Mouse (Mus musculus) cerebellum, postnatal 14 days (tissue): ENCODE measurements around the gene Stk10.

Source experiments
- DNase-seq, 2 experiments: peaks; one replicate each; pipeline ENCODE4 v3.0.0; 2021; ENCODE audit warnings: mixed read lengths in 2 of 2

The Stk10 gene

DNA sequence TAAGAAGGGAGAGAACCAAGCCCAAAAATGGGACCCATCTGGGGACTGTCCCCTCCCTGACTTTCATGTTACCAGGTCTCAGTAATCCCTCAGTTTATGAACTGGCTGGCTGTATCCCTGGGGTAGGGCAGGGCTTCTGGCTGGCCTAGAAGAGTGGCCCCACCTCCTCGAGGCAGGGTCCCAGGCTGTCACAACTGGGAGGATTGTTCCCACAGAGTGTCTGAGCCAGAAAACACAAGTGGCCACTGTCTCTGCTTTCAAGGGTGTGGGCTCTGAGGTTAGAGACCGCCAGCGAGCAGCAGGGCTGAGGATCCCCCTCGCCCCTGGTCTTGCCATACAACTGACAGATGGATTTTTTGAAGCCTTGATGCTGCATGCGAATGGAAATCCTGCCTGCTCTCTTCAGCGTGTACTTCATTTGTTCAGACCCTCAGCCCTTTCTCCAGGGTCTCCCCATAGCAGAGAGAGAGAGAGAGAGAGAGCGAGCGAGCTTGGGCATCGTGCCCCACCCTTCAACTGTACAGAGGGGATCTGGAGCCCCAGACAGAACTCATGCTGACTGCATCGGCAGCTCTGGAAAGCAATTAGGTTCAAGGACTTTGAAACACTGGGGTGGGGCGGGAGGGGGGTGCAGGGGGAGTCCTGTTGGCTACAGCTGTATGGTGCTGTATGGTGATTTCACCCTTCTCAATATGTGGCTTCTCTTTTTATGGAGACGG is 18.6 kb downstream of the Stk10 start:
- DNase-seq, result no peak

DNA sequence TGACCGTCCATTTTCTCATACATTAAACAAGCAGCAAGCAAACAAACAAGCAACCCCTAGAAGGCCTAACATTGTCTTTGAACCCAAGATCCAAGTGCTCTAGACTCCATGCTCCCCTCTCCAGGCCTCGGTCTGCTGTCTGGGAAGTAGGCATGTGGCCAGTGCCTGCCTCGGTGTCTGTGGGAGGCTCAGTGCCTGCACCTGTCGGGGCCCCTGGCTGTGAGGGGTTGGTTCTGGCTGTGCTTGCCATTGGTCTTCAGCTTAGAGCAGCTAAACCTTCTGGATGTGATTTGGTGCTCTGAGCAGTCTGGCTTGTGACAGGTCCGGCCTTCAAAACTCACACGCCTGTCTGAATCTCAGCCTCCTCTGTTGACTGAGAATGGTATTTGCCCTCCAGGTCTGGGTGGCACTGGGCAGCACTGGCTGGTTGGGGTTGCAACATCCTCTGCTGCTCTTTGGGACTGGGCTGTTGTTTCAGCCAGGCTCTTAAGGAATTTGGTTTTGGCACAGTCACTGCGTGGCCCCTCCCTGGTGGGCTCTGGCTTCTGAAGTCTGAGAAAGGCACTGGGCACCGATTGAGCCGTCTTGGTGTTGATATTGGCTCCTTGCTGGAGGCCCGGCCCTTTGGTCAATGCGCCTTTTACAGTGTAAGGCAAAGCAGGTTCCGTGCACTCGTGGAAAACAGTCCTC is 19.4 kb downstream of the Stk10 start:
- DNase-seq, result peak in 1 of 2 experiments; percentile 43

GRCm38 (mm10) chr11:32553311-32554140 is 20.4 kb downstream of the Stk10 start:
- no peak for DNase-seq

DNA sequence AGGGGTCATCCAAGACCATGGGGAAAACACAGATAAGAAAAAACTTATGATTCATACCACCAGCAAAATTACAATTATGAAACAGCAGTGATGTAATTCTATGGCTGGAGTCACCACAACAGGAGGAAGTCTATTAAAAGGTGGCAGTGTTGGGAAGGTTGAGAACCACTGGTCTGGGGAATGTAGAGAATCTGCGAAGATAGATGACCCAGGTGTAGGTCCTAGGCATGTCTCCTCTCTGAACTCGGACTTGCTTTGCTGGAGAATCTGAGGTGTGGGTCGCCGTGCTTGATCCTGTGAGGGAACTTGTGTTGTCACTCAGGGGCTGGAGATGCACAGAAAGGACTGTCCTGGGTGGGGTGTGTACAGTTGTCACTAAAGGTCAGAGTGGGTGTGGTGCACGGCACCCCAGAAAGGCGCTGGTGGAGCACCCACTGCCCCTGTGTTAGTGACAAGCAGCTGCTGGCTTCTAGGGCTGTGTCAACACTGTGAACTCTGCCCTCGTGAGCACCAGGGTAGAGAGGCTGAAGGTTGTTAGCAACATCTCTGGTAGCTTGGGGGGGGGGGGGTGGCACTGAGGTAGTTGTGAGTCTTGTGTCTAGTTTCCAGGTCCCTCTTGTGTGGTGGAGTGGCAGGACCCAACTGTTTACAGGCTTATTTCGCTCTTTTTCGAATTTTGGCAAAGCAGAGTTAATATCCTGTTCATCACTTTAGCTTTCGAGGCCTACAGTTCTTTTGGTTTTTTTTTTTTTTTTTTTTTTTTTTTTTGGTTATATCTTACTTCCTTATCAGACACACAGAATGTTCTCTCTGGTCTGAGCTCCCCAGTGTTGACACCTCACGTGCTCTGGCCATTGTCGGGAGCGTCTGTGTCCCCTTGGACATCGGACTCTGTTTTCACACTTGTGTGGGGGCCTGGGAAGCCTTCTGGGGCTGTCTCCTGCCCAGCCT is 21.3 kb downstream of the Stk10 start:
- no peak for DNase-seq

GRCm38 (mm10) chr11:32555103-32555689 is 22.1 kb downstream of the Stk10 start:
- no peak for DNase-seq

GRCm38 (mm10) chr11:32556333-32556990 is 23.4 kb downstream of the Stk10 start:
- peak in 1 of 2 experiments; percentile 35 for DNase-seq

GRCm38 (mm10) chr11:32558026-32558425 is 24.9 kb downstream of the Stk10 start:
- no peak for DNase-seq

DNA sequence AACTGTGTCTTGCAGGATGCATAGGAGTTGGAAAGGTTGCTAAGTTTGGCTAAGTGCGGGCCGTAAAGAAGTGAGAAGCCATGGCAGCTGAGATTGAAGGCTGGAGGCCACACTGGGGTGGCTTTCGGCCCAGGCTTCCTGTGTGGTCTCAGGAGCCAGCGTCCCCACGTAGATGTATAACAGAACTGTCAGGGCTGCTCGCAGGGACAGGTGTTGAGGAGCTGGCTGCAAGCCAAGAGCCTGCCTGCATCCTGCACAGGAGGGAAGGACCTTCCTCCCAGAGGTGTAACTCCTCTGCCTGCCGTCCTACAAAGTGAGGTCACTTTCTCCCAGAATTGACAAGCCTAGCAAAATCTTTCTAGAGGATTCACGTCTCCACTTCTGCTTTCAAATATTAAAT is 25.6 kb downstream of the Stk10 start:
- no peak for DNase-seq

GRCm38 (mm10) chr11:32560015-32560770 is 27.1 kb downstream of the Stk10 start:
- DNase-seq, result no peak

DNA sequence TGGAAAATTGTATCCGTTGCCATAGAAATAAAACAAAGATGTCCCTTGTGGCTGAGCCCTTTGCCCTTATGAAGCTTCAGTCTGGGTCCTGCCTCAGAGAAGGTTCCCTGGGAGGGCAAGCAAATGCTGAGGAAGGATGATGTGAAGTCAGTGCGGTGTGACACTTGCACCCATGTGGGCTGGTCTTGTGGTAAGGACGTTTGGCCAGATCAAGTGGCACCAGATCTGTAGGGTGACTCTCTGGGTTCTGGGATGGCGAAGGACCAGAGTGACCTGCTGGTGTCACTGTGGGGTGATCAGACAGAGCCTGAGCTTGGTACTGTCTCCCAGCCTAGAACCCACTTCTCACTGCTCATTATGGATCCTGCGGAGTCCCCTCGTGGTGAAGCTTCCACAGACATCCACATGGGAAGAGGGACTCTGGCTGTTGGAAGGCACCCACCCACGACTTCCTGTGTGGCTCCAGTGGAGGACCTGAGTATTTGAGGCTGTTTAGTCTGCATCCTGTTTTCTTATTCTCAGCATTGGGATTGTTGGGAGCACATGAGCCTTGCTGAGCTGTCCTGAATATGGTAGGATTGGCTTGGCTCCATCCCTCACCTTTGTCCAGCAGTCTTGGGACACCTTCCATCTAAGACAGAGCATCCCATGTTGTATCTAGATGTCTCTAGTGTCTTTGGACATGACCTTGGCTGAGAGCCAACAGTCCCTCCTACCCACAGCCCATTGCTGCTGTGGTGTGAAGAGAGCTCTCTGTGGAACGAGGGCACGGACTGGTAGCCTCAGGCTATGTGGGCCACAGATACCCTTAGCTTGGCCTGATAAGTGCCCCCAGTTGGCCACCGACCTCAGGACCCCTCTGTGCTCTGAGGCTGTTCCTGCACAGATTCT is 28.6 kb downstream of the Stk10 start:
- DNase-seq, result no peak

DNA sequence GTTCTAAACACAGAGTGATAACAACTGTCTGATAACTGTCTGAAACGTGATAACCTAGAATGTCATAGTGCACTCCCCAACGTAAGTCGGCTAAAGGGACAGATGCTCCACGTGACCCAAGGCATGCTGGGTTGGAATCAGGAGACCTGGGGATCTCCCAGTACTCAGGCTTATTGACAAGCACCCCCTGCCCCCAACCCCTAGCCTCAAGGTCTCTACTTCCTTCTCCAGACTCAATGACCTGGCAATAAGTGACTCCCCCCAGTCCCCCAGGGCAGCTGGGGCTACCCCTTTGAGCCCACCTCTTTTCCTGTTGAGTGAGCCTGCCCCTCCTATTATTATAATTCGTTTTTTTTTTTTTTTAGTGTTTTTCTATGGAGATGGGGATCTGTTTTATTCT is 29.6 kb downstream of the Stk10 start:
- DNase-seq, result no peak

DNA sequence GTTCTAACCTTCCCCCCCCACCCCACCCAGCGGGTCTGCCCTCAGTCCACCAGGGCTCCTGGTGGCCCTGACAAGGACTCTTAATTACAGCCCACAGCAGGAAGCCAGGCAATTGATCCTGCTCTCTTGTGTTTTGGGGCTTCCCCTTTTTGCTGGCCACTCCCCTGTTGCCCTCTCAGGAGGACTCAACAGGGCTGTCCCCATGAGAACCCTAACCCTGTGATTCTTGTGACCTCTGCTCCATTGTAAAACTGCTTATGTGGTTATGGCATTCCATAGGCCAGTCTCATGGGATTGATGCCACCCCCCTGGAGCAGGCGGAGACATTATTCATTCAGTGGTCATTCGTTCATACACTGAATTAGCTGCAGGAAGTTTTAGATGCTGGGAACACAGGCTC is 30.6 kb downstream of the Stk10 start:
- no peak for DNase-seq

GRCm38 (mm10) chr11:32564629-32565028 is 31.5 kb downstream of the Stk10 start:
- no peak for DNase-seq

DNA sequence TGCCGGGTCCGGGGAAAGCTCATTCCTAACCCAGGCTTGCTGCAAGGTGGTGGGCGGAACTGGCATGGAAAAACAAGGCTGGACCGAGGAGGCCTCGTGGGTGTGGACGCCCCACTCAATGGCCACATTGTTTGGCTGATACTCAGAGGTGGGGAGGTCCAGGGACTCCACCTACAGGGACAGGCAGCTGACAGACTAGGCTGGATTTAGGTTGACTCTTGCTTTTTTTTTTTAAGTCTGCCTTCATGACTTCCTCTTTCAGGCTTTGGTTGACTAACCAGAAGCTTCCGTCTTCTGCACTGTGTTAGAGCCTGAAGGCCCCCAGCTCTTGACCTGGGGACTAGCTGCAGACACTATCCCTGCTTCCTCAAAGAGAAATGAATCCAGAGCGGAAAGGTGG is 32.0 kb downstream of the Stk10 start:
- DNase-seq, result no peak

DNA sequence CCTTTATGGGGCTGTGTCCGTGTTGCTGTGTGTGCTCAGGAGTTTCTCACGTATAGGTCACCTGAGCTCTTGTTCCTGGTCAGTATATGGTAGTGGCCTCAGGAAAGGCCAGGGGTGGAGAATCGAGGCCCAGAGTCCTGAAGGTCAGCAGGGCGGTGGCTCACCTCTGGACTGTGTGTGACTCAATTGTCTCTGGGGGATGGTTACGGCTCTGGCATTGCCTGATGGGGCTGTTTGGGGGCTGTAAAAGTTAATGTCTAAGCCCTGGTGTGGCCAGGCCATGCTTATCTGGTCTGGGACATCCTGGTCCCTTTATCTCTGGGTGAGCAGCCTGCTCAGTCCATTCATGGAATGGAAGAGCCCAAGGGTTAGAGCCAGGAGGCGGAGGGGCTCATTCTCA is 33.1 kb downstream of the Stk10 start:
- DNase-seq, result no peak

DNA sequence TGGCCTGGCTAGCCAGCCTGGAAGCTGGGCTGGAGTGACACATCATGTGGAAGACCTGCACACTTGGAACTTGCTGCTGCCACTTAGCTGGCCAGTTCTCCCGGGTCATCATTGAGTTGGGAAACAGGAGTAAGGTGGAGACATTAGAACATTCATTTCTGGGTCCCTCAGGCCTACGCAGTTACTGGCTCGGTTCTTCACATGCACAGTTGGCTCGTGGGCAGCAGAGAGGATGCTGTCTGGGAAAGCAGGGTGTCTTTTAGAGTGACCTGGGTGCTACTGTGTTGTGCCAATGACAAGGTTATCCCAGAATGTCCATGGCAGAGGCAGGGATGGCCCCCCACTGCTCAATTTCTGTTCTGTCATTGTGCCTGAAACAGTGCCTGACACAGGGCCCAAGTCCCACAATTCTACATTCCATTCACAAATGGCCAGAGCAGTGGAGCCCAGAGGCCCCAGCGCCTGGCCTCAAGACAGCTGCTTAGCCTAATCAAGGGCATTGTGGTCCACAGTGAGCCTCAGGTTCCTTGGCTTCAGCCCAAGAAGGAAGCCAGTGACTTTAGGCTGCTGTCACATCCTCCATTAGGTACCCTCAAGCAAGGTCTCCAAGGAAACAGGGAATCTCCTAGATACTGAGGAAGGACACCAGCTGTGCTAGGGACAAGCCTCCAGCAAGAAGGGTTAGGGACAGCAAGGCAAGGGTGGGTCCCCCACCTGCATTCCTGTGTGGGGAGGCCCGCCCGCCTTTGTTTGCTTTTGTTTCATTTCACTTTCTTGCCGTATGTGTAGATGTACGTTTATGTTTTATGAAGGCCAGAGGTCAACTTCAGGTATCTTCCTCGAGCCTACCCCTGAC is 34.1 kb downstream of the Stk10 start:
- DNase-seq, result no peak

DNA sequence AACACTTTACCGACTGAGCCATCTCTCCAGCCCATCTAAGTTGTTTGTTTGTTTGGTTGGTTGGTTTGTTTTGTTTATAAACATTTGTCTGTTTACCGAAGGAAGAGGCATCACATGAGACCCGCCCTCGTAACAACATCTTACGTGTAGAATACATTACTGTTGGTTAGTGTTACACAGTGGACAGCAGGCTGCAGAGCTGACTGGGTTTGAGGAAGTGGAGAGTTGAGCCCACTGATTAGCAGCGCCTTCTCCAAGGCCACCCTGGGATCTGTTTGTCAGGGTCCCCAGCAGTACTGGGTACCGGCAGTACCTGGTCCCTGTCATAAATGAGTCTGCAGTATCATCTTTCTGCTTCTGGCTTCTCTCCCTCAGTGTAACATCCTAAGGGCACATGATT is 35.0 kb downstream of the Stk10 start:
- DNase-seq, result no peak

DNA sequence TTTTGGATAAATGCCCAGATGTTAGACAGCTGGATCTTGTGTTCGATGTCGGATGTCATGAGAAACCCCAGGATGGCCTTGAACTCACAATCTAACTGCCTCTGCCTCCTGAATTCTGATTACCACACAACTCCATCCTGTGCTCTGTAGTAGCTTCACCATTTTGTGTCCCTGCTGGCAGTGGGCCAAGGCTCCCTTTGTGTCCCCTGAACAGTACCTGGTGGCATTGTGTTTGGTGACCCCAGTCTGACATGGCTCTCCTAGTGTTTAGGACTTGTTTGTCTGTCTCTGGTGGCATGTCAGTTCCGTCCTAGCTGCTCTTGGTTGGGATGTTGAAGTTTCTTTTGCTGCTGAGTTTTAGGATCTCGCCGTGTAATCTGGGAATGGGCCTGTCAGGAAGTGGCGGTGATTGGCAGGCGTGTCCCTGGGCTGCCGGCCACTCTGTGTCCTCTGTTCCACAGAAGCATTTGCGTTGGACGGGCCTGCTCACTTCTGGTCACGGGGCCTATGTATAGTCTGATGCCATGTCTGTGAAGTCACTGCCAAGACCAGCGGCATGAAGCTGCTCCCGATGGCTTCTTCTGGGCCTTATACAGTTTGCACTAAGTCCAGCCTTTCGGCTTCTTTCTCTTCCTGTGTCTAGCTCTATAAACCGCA is 35.7 kb downstream of the Stk10 start:
- peak; percentile 46 to 62 for DNase-seq
